Mouse (Mus musculus) myocyte (in vitro differentiated cells): Measurements from ENCODE around the gene Sowahd. TPM values are rescaled to one million over a fixed set of nuclear protein-coding genes. Genes with fewer than 3 reads are reported as not detected.

Experiments used
- H3K27me3 ChIP-seq: one replicate; pipeline ENCODE4 v1.6.1; 2011; ENCODE audit not compliant: control insufficient read depth, insufficient read depth, insufficient read length
- H3K36me3 ChIP-seq: one replicate; pipeline ENCODE4 v1.6.1; 2011; ENCODE audit not compliant: control insufficient read depth, insufficient read depth
- H3K4me2 ChIP-seq: one replicate; pipeline ENCODE4 v1.6.1; 2011; ENCODE audit warnings: low read depth, control low read depth
- H3K4me3 ChIP-seq: one replicate; pipeline ENCODE4 v1.5.1; 2011; ENCODE audit warnings: mild to moderate bottlenecking, control low read depth, moderate library complexity
- H3K79me2 ChIP-seq: one replicate; pipeline ENCODE4 v1.6.1; 2011; ENCODE audit not compliant: control insufficient read depth, insufficient read depth
- H3ac ChIP-seq: one replicate; pipeline ENCODE4 v1.6.1; 2011; ENCODE audit not compliant: control insufficient read depth, insufficient read length
- CEBPB ChIP-seq: IDR thresholded peaks from 2 replicates; pipeline ENCODE4 v1.6.1; 2011; ENCODE audit warnings: mild to moderate bottlenecking, moderate library complexity; ENCODE audit not compliant: poor library complexity, insufficient read depth, severe bottlenecking
- E2F4 ChIP-seq: IDR thresholded peaks from one replicate; pipeline ENCODE4 v1.6.1; 2011; ENCODE audit warnings: mild to moderate bottlenecking, control low read depth, moderate library complexity; ENCODE audit not compliant: insufficient read depth
- MAX ChIP-seq: IDR thresholded peaks from one replicate; pipeline ENCODE4 v1.6.1; 2011; ENCODE audit warnings: low read depth, mild to moderate bottlenecking, control low read depth
- MYOD1 ChIP-seq, 3 experiments: IDR thresholded peaks; one replicate each; pipeline ENCODE4 v1.6.1; 2011; ENCODE audit warnings: control low read depth in 2 of 3, low read depth in 2 of 3, mild to moderate bottlenecking in 2 of 3, moderate library complexity in 1 of 3; ENCODE audit not compliant: insufficient read length in 2 of 3, control insufficient read depth in 1 of 3
- MYOG ChIP-seq, 3 experiments: IDR thresholded peaks; one replicate each; pipeline ENCODE4 v1.6.1; 2011; ENCODE audit warnings: control low read depth in 2 of 3, low read depth in 2 of 3, mild to moderate bottlenecking in 2 of 3; ENCODE audit not compliant: insufficient read length in 2 of 3, control insufficient read depth in 1 of 3, insufficient read depth in 1 of 3
- POLR2A ChIP-seq: IDR thresholded peaks from one replicate; pipeline ENCODE4 v1.6.1; 2011; ENCODE audit warnings: low read depth, mild to moderate bottlenecking, control low read depth, moderate library complexity; ENCODE audit not compliant: insufficient read length
- POLR2AphosphoS2 ChIP-seq: IDR thresholded peaks from one replicate; pipeline ENCODE4 v1.6.1; 2011; ENCODE audit warnings: low read depth, control low read depth; ENCODE audit not compliant: insufficient read length
- REST ChIP-seq: IDR thresholded peaks from one replicate; pipeline ENCODE4 v1.6.1; 2011; ENCODE audit warnings: mild to moderate bottlenecking, control low read depth, moderate library complexity; ENCODE audit not compliant: insufficient read depth, insufficient read length
- SRF ChIP-seq: IDR thresholded peaks from one replicate; pipeline ENCODE4 v1.6.1; 2011; ENCODE audit warnings: low read depth; ENCODE audit not compliant: control insufficient read depth, insufficient read length
- TCF12 ChIP-seq: IDR thresholded peaks from one replicate; pipeline ENCODE4 v1.6.1; 2011; ENCODE audit warnings: mild to moderate bottlenecking, control low read depth; ENCODE audit not compliant: poor library complexity, insufficient read depth, severe bottlenecking
- TCF3 ChIP-seq: IDR thresholded peaks from one replicate; pipeline ENCODE4 v1.6.1; 2011; ENCODE audit warnings: low read depth, control low read depth; ENCODE audit not compliant: insufficient read length
- USF1 ChIP-seq: IDR thresholded peaks from one replicate; pipeline ENCODE4 v1.6.1; 2011; ENCODE audit warnings: low read depth, mild to moderate bottlenecking, control low read depth, moderate library complexity
- polyA plus RNA-seq: library from polyadenylated mRNA; unstranded; fragments of >200 nt; fragmentation: generic; extraction: Trizol; gene quantifications from one replicate; pipeline ENCODE4 v1.2.1, GENCODE M21; 2012; ENCODE audit warnings: missing spikeins

The Sowahd gene
- not detected for polyA plus RNA-seq

DNA sequence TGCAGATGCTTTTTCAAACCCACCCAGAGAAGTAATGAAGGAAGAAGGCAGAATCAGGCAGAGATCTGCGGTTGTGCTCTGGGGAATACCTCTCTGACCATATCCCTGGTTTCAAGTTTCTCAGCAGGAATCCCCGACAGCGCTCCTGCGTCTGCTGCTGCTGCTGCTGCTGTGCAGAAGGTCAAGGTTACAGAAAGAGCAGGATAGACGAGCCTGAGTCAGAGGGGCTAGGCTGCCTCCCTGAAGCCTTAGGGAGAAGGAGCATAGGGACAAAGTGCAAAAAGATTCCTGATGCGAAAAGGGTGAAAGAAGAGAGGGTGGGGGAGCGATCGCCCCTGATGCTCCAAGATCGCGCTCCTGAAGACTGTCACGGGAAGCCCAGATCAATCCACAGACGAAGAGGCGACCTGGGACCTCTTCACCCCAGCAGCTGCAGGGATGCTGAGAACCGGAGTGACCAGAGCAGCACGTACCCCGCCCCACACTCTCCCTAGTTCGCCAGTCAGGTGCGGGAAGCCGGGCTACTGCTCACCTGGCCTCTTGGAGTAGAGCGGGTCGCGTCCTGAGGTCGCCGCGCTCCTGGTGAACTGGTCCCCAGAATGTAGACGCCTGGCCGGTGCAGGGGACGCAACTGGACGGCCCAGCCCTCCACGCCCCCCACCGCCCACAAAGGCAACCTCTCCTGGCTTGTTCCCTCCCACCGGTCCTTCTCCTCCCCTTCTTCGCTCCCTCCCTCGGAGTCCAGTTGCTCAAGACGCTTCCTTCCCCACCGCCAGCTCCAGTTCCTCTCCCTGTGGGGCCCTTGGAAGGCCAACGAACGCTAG is at the start of gene Sowahd:
Gene Sowahd (plus strand): TSS at position 780 of the 824 bp plus-strand sequence.
- peaks cover 26% of the 10 kb centered on the region for H3K27me3 ChIP-seq
- no peak for TF ChIP-seq E2F4
- no peak for TF ChIP-seq SRF
- TF ChIP-seq CEBPB = no peak
- no peak for TF ChIP-seq USF1
- TF ChIP-seq REST = no peak
- TF ChIP-seq MYOG (IDR thresholded peaks at IDR 0.05; ENCODE audit: control insufficient read depth in 1 of 3, insufficient read depth in 1 of 3, insufficient read length in 2 of 3, low read depth in 2 of 3) = no peak
- no peak for TF ChIP-seq MAX
- no peaks in the 10 kb centered on the region for H3K79me2 ChIP-seq
- peak within 1 kb of the TSS; percentile 6 for H3K4me2 ChIP-seq
- no peak within 1 kb of the TSS for H3ac ChIP-seq
- H3K4me3 ChIP-seq = no peak within 1 kb of the TSS
- H3K36me3 ChIP-seq = no peaks in the 10 kb centered on the region

DNA sequence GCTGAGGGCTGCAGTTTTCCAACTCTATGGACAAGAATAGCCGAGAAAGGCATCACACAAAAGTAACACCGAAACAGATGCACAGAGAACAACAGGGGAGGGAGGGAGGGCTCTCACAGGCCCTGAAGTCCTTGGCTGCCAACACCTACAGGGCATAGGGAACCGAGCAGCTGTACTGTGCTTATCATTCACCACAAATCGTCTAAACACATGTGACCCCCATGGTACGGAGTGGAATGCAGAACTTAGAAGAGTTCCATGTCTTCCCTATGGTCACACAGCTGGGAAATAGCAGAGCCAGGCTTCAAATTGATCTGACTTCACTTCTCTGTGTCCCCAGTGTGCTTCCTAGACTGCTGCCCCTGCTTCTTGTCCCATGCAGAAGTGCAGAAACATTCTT is 34.8 kb upstream of the Sowahd start:
- H3K4me3 ChIP-seq = no peak overlapping the region
- TF ChIP-seq POLR2AphosphoS2 (no peak), POLR2A (no peak), E2F4 (no peak), TCF3 (no peak), TCF12 (no peak), SRF (no peak), CEBPB (no peak), MYOD1 (IDR thresholded peaks at IDR 0.05; ENCODE audit: control insufficient read depth in 1 of 3, insufficient read length in 2 of 3, low read depth in 2 of 3) (no peak), USF1 (no peak), REST (no peak)
- H3K79me2 ChIP-seq = no peaks in the 10 kb centered on the region
- no peaks in the 10 kb centered on the region for H3K27me3 ChIP-seq
- H3ac ChIP-seq = no peak overlapping the region
- H3K36me3 ChIP-seq = no peaks in the 10 kb centered on the region
- H3K4me2 ChIP-seq = no peak overlapping the region

- no peak overlapping the region for H3ac ChIP-seq
- no peaks in the 10 kb centered on the region for H3K36me3 ChIP-seq
- TF ChIP-seq SRF (no peak), MYOG (IDR thresholded peaks at IDR 0.05; ENCODE audit: control insufficient read depth in 1 of 3, insufficient read depth in 1 of 3, insufficient read length in 2 of 3, low read depth in 2 of 3) (no peak), MYOD1 (IDR thresholded peaks at IDR 0.05; ENCODE audit: control insufficient read depth in 1 of 3, insufficient read length in 2 of 3, low read depth in 2 of 3) (no peak), MAX (no peak), USF1 (no peak), REST (no peak), TCF12 (no peak), POLR2AphosphoS2 (no peak), TCF3 (no peak), E2F4 (no peak)
- no peaks in the 10 kb centered on the region for H3K79me2 ChIP-seq
- H3K4me3 ChIP-seq = no peak overlapping the region
- no peaks in the 10 kb centered on the region for H3K27me3 ChIP-seq
- no peak overlapping the region for H3K4me2 ChIP-seq
Observed at GRCm38 (mm10) chrX:37018150-37018654, 30.4 kb upstream of the Sowahd start.

DNA sequence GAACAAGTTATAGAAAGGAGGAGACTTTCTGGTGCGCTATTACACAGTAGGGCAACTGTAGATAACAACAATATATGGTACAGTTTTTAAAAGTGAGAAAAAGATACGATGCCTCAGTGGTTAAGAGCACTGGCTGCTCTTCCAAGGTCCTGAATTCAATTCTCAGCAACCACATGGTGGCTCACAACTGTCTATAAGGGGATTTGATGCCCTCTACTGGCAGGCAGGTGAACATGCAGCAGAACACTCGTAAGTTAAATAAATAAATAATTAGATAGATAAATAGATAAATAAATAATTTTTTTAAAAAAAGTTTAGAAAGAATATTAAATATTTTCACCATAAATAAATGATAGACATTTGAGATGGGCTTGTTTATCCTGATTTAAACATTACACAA is 29.6 kb upstream of the Sowahd start:
- Histone ChIP-seq H3K27me3 (peaks cover 7% of the 10 kb centered on the region), H3K79me2 (no peaks in the 10 kb centered on the region), H3K4me3 (no peak overlapping the region), H3K4me2 (no peak overlapping the region), H3K36me3 (no peaks in the 10 kb centered on the region), H3ac (no peak overlapping the region)
- no peak for TF ChIP-seq TCF12
- TF ChIP-seq CEBPB = no peak
- no peak for TF ChIP-seq MYOD1 (IDR thresholded peaks at IDR 0.05; ENCODE audit: control insufficient read depth in 1 of 3, insufficient read length in 2 of 3, low read depth in 2 of 3)
- TF ChIP-seq POLR2AphosphoS2 = no peak
- TF ChIP-seq TCF3 = no peak
- no peak for TF ChIP-seq MYOG (IDR thresholded peaks at IDR 0.05; ENCODE audit: control insufficient read depth in 1 of 3, insufficient read depth in 1 of 3, insufficient read length in 2 of 3, low read depth in 2 of 3)
- TF ChIP-seq SRF = no peak
- TF ChIP-seq E2F4 = no peak
- no peak for TF ChIP-seq REST
- TF ChIP-seq POLR2A = no peak
- TF ChIP-seq USF1 = no peak

- peaks cover 14% of the 10 kb centered on the region for H3K27me3 ChIP-seq
- no peaks in the 10 kb centered on the region for H3K36me3 ChIP-seq
- no peak overlapping the region for H3K4me2 ChIP-seq
- no peaks in the 10 kb centered on the region for H3K79me2 ChIP-seq
- H3K4me3 ChIP-seq = no peak overlapping the region
- no peak for TF ChIP-seq CEBPB
- no peak for TF ChIP-seq USF1
- TF ChIP-seq E2F4 = no peak
- TF ChIP-seq TCF3 = no peak
- no peak for TF ChIP-seq MYOD1 (IDR thresholded peaks at IDR 0.05; ENCODE audit: control insufficient read depth in 1 of 3, insufficient read length in 2 of 3, low read depth in 2 of 3)
- TF ChIP-seq TCF12 = no peak
- TF ChIP-seq REST = no peak
- no peak for TF ChIP-seq MYOG (IDR thresholded peaks at IDR 0.05; ENCODE audit: control insufficient read depth in 1 of 3, insufficient read depth in 1 of 3, insufficient read length in 2 of 3, low read depth in 2 of 3)
- no peak for TF ChIP-seq POLR2A
- H3ac ChIP-seq = no peak overlapping the region
Observed at GRCm38 (mm10) chrX:37022690-37023089, 26.0 kb upstream of the Sowahd start.
